Mouse (Mus musculus): Measurements from ENCODE around the gene Pkp3.

The Pkp3 gene

GRCm38 (mm10) chr7:141094487-141095205 is 16.6 kb downstream of the Pkp3 start:
- no peak for DNase-seq (ENCODE audit: low spot score)

GRCm38 (mm10) chr7:141096021-141096420 is 18.0 kb downstream of the Pkp3 start:
- DNase-seq (ENCODE audit: low spot score): no peak

- no peak for DNase-seq (ENCODE audit: low spot score)
Observed at GRCm38 (mm10) chr7:141096649-141097056, 18.6 kb downstream of the Pkp3 start.

GRCm38 (mm10) chr7:141097177-141097576 is 19.2 kb downstream of the Pkp3 start:
- DNase-seq (ENCODE audit: low spot score): no peak

- DNase-seq (ENCODE audit: low spot score): peak; percentile 51
Observed at GRCm38 (mm10) chr7:141099911-141100691, 22.1 kb downstream of the Pkp3 start, which contains the start of gene Sigirr. TSS of gene Sigirr (minus strand) at chr7:141100572.

- DNase-seq (ENCODE audit: low spot score): no peak
Observed at GRCm38 (mm10) chr7:141103161-141103560, 25.1 kb downstream of the Pkp3 start.

GRCm38 (mm10) chr7:141115874-141116273 is 37.9 kb downstream of the Pkp3 start:
- DNase-seq (ENCODE audit: low spot score): no peak

GRCm38 (mm10) chr7:141117636-141118035 is 39.6 kb downstream of the Pkp3 start, which contains the start of gene Ano9:
TSS of gene Ano9 (minus strand) at chr7:141117806.
- DNase-seq (ENCODE audit: low spot score): peak; percentile 27

GRCm38 (mm10) chr7:141119487-141119886 is 41.5 kb downstream of the Pkp3 start:
- DNase-seq (ENCODE audit: low spot score): no peak

GRCm38 (mm10) chr7:141120605-141121004 is 42.6 kb downstream of the Pkp3 start:
- no peak for DNase-seq (ENCODE audit: low spot score)

- no peak for DNase-seq (ENCODE audit: low spot score)
Observed at GRCm38 (mm10) chr7:141121051-141121531, 43.1 kb downstream of the Pkp3 start.

GRCm38 (mm10) chr7:141122245-141122644 is 44.2 kb downstream of the Pkp3 start, which contains the start of gene Ptdss2:
TSS of gene Ptdss2 (plus strand) at chr7:141122382.
- no peak for DNase-seq (ENCODE audit: low spot score)

GRCm38 (mm10) chr7:141122689-141123516 is 44.9 kb downstream of the Pkp3 start:
- peak; percentile 90 for DNase-seq (ENCODE audit: low spot score)

- no peak for DNase-seq (ENCODE audit: low spot score)
Observed at GRCm38 (mm10) chr7:141123517-141123856, 45.5 kb downstream of the Pkp3 start.

GRCm38 (mm10) chr7:141131024-141131820 is 53.2 kb downstream of the Pkp3 start:
- peak; percentile 81 for DNase-seq (ENCODE audit: low spot score)

- no peak for DNase-seq (ENCODE audit: low spot score)
Observed at GRCm38 (mm10) chr7:141131904-141132755, 54.1 kb downstream of the Pkp3 start.

Measured in urinary bladder, postnatal 25 days (tissue).